Mouse (Mus musculus) embryonic facial prominence, embryonic 14.5 days (tissue): ENCODE results near the gene Mta1. TPM values are rescaled to one million over a fixed set of nuclear protein-coding genes. Genes with fewer than 3 reads are reported as not detected.
A peak's percentile ranks its signal among the peaks of the same experiment; 100 is the strongest.

Source experiments
- ATAC-seq: fragments of 200-750 bp; cut with Nextera tagmentation; 2 replicates; pipeline ENCODE4 v1.8.0; 2017; ENCODE audit warnings: low read depth, moderate number of reproducible peaks, moderate TSS enrichment
- DNase-seq: peaks from one replicate; pipeline ENCODE4 v3.0.0-alpha.2; 2015; ENCODE audit warnings: low spot score
- H3K27ac ChIP-seq: fragments of 300-500 bp; sonication (generic); replicated peaks from 2 replicates; pipeline ENCODE4 v1.5.1; 2014; ENCODE audit warnings: low read depth, mild to moderate bottlenecking, low read length, moderate library complexity
- H3K27me3 ChIP-seq: fragments of 300-500 bp; sonication (generic); replicated peaks from 2 replicates; pipeline ENCODE4 v1.6.1; 2014; ENCODE audit warnings: low read length; ENCODE audit not compliant: control insufficient read depth, insufficient read depth
- H3K36me3 ChIP-seq: fragments of 300-500 bp; sonication (generic); 2 replicates; pipeline ENCODE4 v1.6.1; 2014; ENCODE audit warnings: low read length, mixed read lengths; ENCODE audit not compliant: control insufficient read depth, insufficient read depth
- H3K4me1 ChIP-seq: fragments of 300-500 bp; sonication (generic); 2 replicates; pipeline ENCODE4 v1.6.1; 2014; ENCODE audit warnings: antibody characterized with exemption, low read length; ENCODE audit not compliant: control insufficient read depth, insufficient read depth
- H3K4me2 ChIP-seq: fragments of 300-500 bp; sonication (generic); 2 replicates; pipeline ENCODE4 v1.6.1; 2014; ENCODE audit warnings: low read depth, mild to moderate bottlenecking, low read length, moderate library complexity, mixed read lengths
- H3K4me3 ChIP-seq: fragments of 300-500 bp; sonication (generic); 2 replicates; pipeline ENCODE4 v1.5.1; 2014; ENCODE audit warnings: low read depth, mild to moderate bottlenecking, low read length
- H3K9ac ChIP-seq: fragments of 300-500 bp; sonication (generic); 2 replicates; pipeline ENCODE4 v1.6.1; 2014; ENCODE audit warnings: low read depth, mild to moderate bottlenecking, low read length, moderate library complexity, mixed read lengths
- H3K9me3 ChIP-seq: fragments of 300-500 bp; sonication (generic); 2 replicates; pipeline ENCODE4 v1.6.1; 2016; ENCODE audit warnings: low read length; ENCODE audit not compliant: control insufficient read depth
- WGBS: fragments of 180-500 bp; shearing (Covaris S2); extraction: QIAGEN DNeasy Blood & Tissue Kit; methylation state at CpG from one replicate; pipeline ENCODE4 v1.1.7; 2014; 5-methylcytosine and 5-hydroxymethylcytosine counted together
- polyA plus RNA-seq: library from polyadenylated mRNA; unstranded; fragments of >200 nt; fragmentation: Nextera tagmentation; extraction: Ambion mirVana; gene quantifications from 2 replicates; pipeline ENCODE4 v1.2.1, GENCODE M21; 2014

Gene Mta1
- polyA plus RNA-seq, 1 experiment from 2014 or later, result 19.8 TPM

- H3K27me3 ChIP-seq, result peaks cover 23% of the 10 kb centered on the region
- H3K27ac ChIP-seq, result peak within 1 kb of the TSS; percentile 57
- peak within 1 kb of the TSS; percentile 48 for H3K4me3 ChIP-seq
- H3K9me3 ChIP-seq, result no peaks in the 10 kb centered on the region
- peak within 1 kb of the TSS; percentile 71 for H3K4me2 ChIP-seq
- ATAC-seq, result peak; percentile 87
- peak within 1 kb of the TSS; percentile 58 for H3K9ac ChIP-seq
- H3K4me1 ChIP-seq, result peaks cover 23% of the 10 kb centered on the region
- WGBS, result under 1% methylated on average over 34 of the region's 68 CpGs
- peaks cover 36% of the 10 kb centered on the region for H3K36me3 ChIP-seq
- DNase-seq, result peak; percentile 97
Measured at GRCm38 (mm10) chr12:113139908-113140615, 42.0 kb downstream of the Mta1 start, which contains the start of gene Crip2. Crip2 (plus strand) TSS chr12:113140236.

GRCm38 (mm10) chr12:113140616-113141411 is 42.7 kb downstream of the Mta1 start:
- Histone ChIP-seq H3K4me1 (peaks cover 23% of the 10 kb centered on the region), H3K9me3 (no peaks in the 10 kb centered on the region), H3K4me2 (peak overlapping the region; percentile 71), H3K4me3 (peak overlapping the region; percentile 48), H3K9ac (peak overlapping the region; percentile 58), H3K27me3 (peaks cover 23% of the 10 kb centered on the region), H3K36me3 (peaks cover 28% of the 10 kb centered on the region), H3K27ac (peak overlapping the region; percentile 55; the same call in 1 of the 2 replicates)
- WGBS, result 5% methylated on average over 40 of the region's 49 CpGs
- ATAC-seq (no peak; the same call in 1 of the 2 replicates), DNase-seq (no peak)

- peak overlapping the region; percentile 48 for H3K4me3 ChIP-seq
- H3K9me3 ChIP-seq, result no peaks in the 10 kb centered on the region
- peak overlapping the region; percentile 71 for H3K4me2 ChIP-seq
- peak overlapping the region; percentile 58 for H3K9ac ChIP-seq
- H3K4me1 ChIP-seq, result peaks cover 23% of the 10 kb centered on the region
- peak overlapping the region; percentile 55 for H3K27ac ChIP-seq
- DNase-seq (no peak), ATAC-seq (no peak)
- peaks cover 21% of the 10 kb centered on the region for H3K36me3 ChIP-seq
- WGBS, result 40% methylated on average over 8 of the region's 8 CpGs
- H3K27me3 ChIP-seq, result peaks cover 23% of the 10 kb centered on the region
Measured at GRCm38 (mm10) chr12:113141531-113141973, 43.5 kb downstream of the Mta1 start.

GRCm38 (mm10) chr12:113142021-113142975 is 44.2 kb downstream of the Mta1 start:
- no peak for ATAC-seq
- Histone ChIP-seq H3K4me1 (peaks cover 23% of the 10 kb centered on the region), H3K36me3 (peaks cover 13% of the 10 kb centered on the region), H3K4me2 (peak overlapping the region; percentile 71), H3K27ac (peak overlapping the region; percentile 55), H3K27me3 (peaks cover 30% of the 10 kb centered on the region), H3K4me3 (peak overlapping the region; percentile 48), H3K9ac (peak overlapping the region; percentile 58), H3K9me3 (no peaks in the 10 kb centered on the region)
- peak; percentile 84 for DNase-seq
- 17% methylated on average over 11 of the region's 15 CpGs for WGBS

GRCm38 (mm10) chr12:113143164-113143563 is 45.1 kb downstream of the Mta1 start:
- H3K27me3 ChIP-seq, result peaks cover 33% of the 10 kb centered on the region
- 65% methylated on average over 7 of the region's 7 CpGs for WGBS
- peak overlapping the region; percentile 48; the same call in 1 of the 2 replicates for H3K4me3 ChIP-seq
- peaks cover 23% of the 10 kb centered on the region for H3K4me1 ChIP-seq
- 0 out of 2 replicates have a peak overlapping the region, but pooled peaks have one; percentile 55 for H3K27ac ChIP-seq
- ATAC-seq, result no peak
- no peaks in the 10 kb centered on the region for H3K9me3 ChIP-seq
- H3K36me3 ChIP-seq, result peaks cover 5% of the 10 kb centered on the region; the same call in 1 of the 2 replicates
- peak overlapping the region; percentile 71 for H3K4me2 ChIP-seq
- H3K9ac ChIP-seq, result 0 out of 2 replicates have a peak overlapping the region, but pooled peaks have one; percentile 38
- DNase-seq, result no peak

- ATAC-seq (no peak), DNase-seq (no peak)
- no peak overlapping the region for H3K9ac ChIP-seq
- H3K27me3 ChIP-seq, result peaks cover 41% of the 10 kb centered on the region
- no peak overlapping the region for H3K4me3 ChIP-seq
- H3K27ac ChIP-seq, result no peak overlapping the region
- 82% methylated on average over 19 of the region's 20 CpGs for WGBS
- H3K36me3 ChIP-seq, result no peaks in the 10 kb centered on the region; the same call in 1 of the 2 replicates
- H3K4me2 ChIP-seq, result no peak overlapping the region
- no peaks in the 10 kb centered on the region for H3K9me3 ChIP-seq
- H3K4me1 ChIP-seq, result peaks cover 20% of the 10 kb centered on the region
Measured at GRCm38 (mm10) chr12:113144001-113144756, 46.1 kb downstream of the Mta1 start.

GRCm38 (mm10) chr12:113144886-113145285 is 46.8 kb downstream of the Mta1 start:
- no peak for ATAC-seq
- Histone ChIP-seq H3K4me3 (no peak overlapping the region), H3K9ac (no peak overlapping the region), H3K27ac (no peak overlapping the region), H3K4me1 (peaks cover 15% of the 10 kb centered on the region; the same call in 1 of the 2 replicates), H3K27me3 (peaks cover 43% of the 10 kb centered on the region), H3K4me2 (no peak overlapping the region), H3K9me3 (no peaks in the 10 kb centered on the region), H3K36me3 (no peaks in the 10 kb centered on the region; the same call in 1 of the 2 replicates)
- 92% methylated on average over 16 of the region's 16 CpGs for WGBS
- no peak for DNase-seq
